Mouse (Mus musculus): ENCODE measurements around the gene Tgtp2. TPM values are rescaled to one million over a fixed set of nuclear protein-coding genes. Genes with fewer than 3 reads are reported as not detected.

Gene Tgtp2
- polyA plus RNA-seq, 1 experiment from 2014 or later = 0.06 TPM

- WGBS = 91% methylated on average over 5 of the region's 5 CpGs
Measured at GRCm38 (mm10) chr11:49088990-49089652, 25.1 kb upstream of the Tgtp2 start.

GRCm38 (mm10) chr11:49087830-49088616, 24.0 kb upstream of the Tgtp2 start:
- H3K36me3 ChIP-seq (ENCODE audit: control insufficient read depth, insufficient read depth, low read length) = no peaks in the 10 kb centered on the region
- no peak overlapping the region; the same call in 1 of the 2 replicates for H3K4me2 ChIP-seq (ENCODE audit: low read length)
- H3K27me3 ChIP-seq (replicated peaks; ENCODE audit: control insufficient read depth, insufficient read depth, low read length) = no peaks in the 10 kb centered on the region
- DNase-seq (ENCODE audit: low spot score) (no peak), ATAC-seq (no peak)
- no peak overlapping the region for H3K4me3 ChIP-seq (ENCODE audit: low read depth, low read length)
- H3K4me1 ChIP-seq (ENCODE audit: control insufficient read depth, insufficient read depth, low read length) = no peaks in the 10 kb centered on the region
- no peaks in the 10 kb centered on the region for H3K9me3 ChIP-seq (replicated peaks; ENCODE audit: control insufficient read depth, low read length)
- WGBS = 45% methylated on average over 22 of the region's 22 CpGs
- H3K9ac ChIP-seq (ENCODE audit: low read length) = no peak overlapping the region
- H3K27ac ChIP-seq (ENCODE audit: low read depth, low read length) = no peak overlapping the region

More at GRCm38 (mm10) chr11:49088990-49089652, 25.1 kb upstream of the Tgtp2 start:
- Histone ChIP-seq H3K9me3 (replicated peaks; ENCODE audit: control insufficient read depth, low read length) (no peaks in the 10 kb centered on the region), H3K4me2 (ENCODE audit: low read length) (no peak overlapping the region), H3K36me3 (ENCODE audit: control insufficient read depth, insufficient read depth, low read length) (no peaks in the 10 kb centered on the region), H3K27ac (ENCODE audit: low read depth, low read length) (no peak overlapping the region), H3K4me1 (ENCODE audit: control insufficient read depth, insufficient read depth, low read length) (no peaks in the 10 kb centered on the region), H3K27me3 (replicated peaks; ENCODE audit: control insufficient read depth, insufficient read depth, low read length) (no peaks in the 10 kb centered on the region), H3K9ac (ENCODE audit: low read length) (no peak overlapping the region), H3K4me3 (ENCODE audit: low read depth, low read length) (no peak overlapping the region)
- ATAC-seq (no peak), DNase-seq (ENCODE audit: low spot score) (no peak)

GRCm38 (mm10) chr11:49086858-49087361, 22.9 kb upstream of the Tgtp2 start:
- no peaks in the 10 kb centered on the region for H3K4me1 ChIP-seq (ENCODE audit: control insufficient read depth, insufficient read depth, low read length)
- no peak overlapping the region for H3K9ac ChIP-seq (ENCODE audit: low read length)
- H3K27me3 ChIP-seq (replicated peaks; ENCODE audit: control insufficient read depth, insufficient read depth, low read length) = no peaks in the 10 kb centered on the region
- H3K4me2 ChIP-seq (ENCODE audit: low read length) = no peak overlapping the region
- H3K4me3 ChIP-seq (ENCODE audit: low read depth, low read length) = no peak overlapping the region
- ATAC-seq = no peak
- no peak overlapping the region for H3K27ac ChIP-seq (ENCODE audit: low read depth, low read length)
- WGBS = 84% methylated on average over 6 of the region's 6 CpGs
- no peak for DNase-seq (ENCODE audit: low spot score)
- no peaks in the 10 kb centered on the region for H3K36me3 ChIP-seq (ENCODE audit: control insufficient read depth, insufficient read depth, low read length)
- H3K9me3 ChIP-seq (replicated peaks; ENCODE audit: control insufficient read depth, low read length) = no peaks in the 10 kb centered on the region

- no peak overlapping the region for H3K4me3 ChIP-seq (ENCODE audit: low read depth, low read length)
- H3K9ac ChIP-seq (ENCODE audit: low read length) = no peak overlapping the region
- H3K9me3 ChIP-seq (replicated peaks; ENCODE audit: control insufficient read depth, low read length) = no peaks in the 10 kb centered on the region
- DNase-seq (ENCODE audit: low spot score) (no peak), ATAC-seq (no peak)
- WGBS = 40% methylated on average over 3 of the region's 3 CpGs
- H3K36me3 ChIP-seq (ENCODE audit: control insufficient read depth, insufficient read depth, low read length) = no peaks in the 10 kb centered on the region
- H3K4me1 ChIP-seq (ENCODE audit: control insufficient read depth, insufficient read depth, low read length) = no peaks in the 10 kb centered on the region
- H3K4me2 ChIP-seq (ENCODE audit: low read length) = no peak overlapping the region
- no peaks in the 10 kb centered on the region for H3K27me3 ChIP-seq (replicated peaks; ENCODE audit: control insufficient read depth, insufficient read depth, low read length)
- no peak overlapping the region for H3K27ac ChIP-seq (ENCODE audit: low read depth, low read length)
Measured at GRCm38 (mm10) chr11:49084875-49085274, 20.9 kb upstream of the Tgtp2 start.

GRCm38 (mm10) chr11:49084385-49084784, 20.4 kb upstream of the Tgtp2 start:
- no peaks in the 10 kb centered on the region for H3K4me1 ChIP-seq (ENCODE audit: control insufficient read depth, insufficient read depth, low read length)
- H3K4me3 ChIP-seq (ENCODE audit: low read depth, low read length) = no peak overlapping the region
- H3K27me3 ChIP-seq (replicated peaks; ENCODE audit: control insufficient read depth, insufficient read depth, low read length) = no peaks in the 10 kb centered on the region
- ATAC-seq (no peak), DNase-seq (ENCODE audit: low spot score) (no peak)
- H3K9me3 ChIP-seq (replicated peaks; ENCODE audit: control insufficient read depth, low read length) = no peaks in the 10 kb centered on the region
- no peak overlapping the region for H3K27ac ChIP-seq (ENCODE audit: low read depth, low read length)
- no peaks in the 10 kb centered on the region for H3K36me3 ChIP-seq (ENCODE audit: control insufficient read depth, insufficient read depth, low read length)
- no peak overlapping the region for H3K9ac ChIP-seq (ENCODE audit: low read length)
- H3K4me2 ChIP-seq (ENCODE audit: low read length) = no peak overlapping the region
- 88% methylated on average over 1 of the region's 1 CpGs for WGBS

- no peak overlapping the region for H3K4me3 ChIP-seq (ENCODE audit: low read depth, low read length)
- no peak overlapping the region for H3K9ac ChIP-seq (ENCODE audit: low read length)
- H3K27me3 ChIP-seq (replicated peaks; ENCODE audit: control insufficient read depth, insufficient read depth, low read length) = no peaks in the 10 kb centered on the region
- H3K9me3 ChIP-seq (replicated peaks; ENCODE audit: control insufficient read depth, low read length) = no peaks in the 10 kb centered on the region
- ATAC-seq = no peak
- no peaks in the 10 kb centered on the region for H3K4me1 ChIP-seq (ENCODE audit: control insufficient read depth, insufficient read depth, low read length)
- no peak for DNase-seq (ENCODE audit: low spot score)
- no peak overlapping the region for H3K4me2 ChIP-seq (ENCODE audit: low read length)
- H3K36me3 ChIP-seq (ENCODE audit: control insufficient read depth, insufficient read depth, low read length) = no peaks in the 10 kb centered on the region
- WGBS = 80% methylated on average over 3 of the region's 3 CpGs
- no peak overlapping the region for H3K27ac ChIP-seq (ENCODE audit: low read depth, low read length)
Measured at GRCm38 (mm10) chr11:49083808-49084207, 19.8 kb upstream of the Tgtp2 start.

GRCm38 (mm10) chr11:49083146-49083545, 19.1 kb upstream of the Tgtp2 start:
- no peak for ATAC-seq
- no peak overlapping the region for H3K4me2 ChIP-seq (ENCODE audit: low read length)
- H3K9ac ChIP-seq (ENCODE audit: low read length) = no peak overlapping the region
- H3K36me3 ChIP-seq (ENCODE audit: control insufficient read depth, insufficient read depth, low read length) = no peaks in the 10 kb centered on the region
- no peak overlapping the region for H3K27ac ChIP-seq (ENCODE audit: low read depth, low read length)
- no peaks in the 10 kb centered on the region for H3K4me1 ChIP-seq (ENCODE audit: control insufficient read depth, insufficient read depth, low read length)
- H3K4me3 ChIP-seq (ENCODE audit: low read depth, low read length) = no peak overlapping the region
- no peak for DNase-seq (ENCODE audit: low spot score)
- H3K9me3 ChIP-seq (replicated peaks; ENCODE audit: control insufficient read depth, low read length) = no peaks in the 10 kb centered on the region
- 100% methylated on average over 1 of the region's 1 CpGs for WGBS
- no peaks in the 10 kb centered on the region for H3K27me3 ChIP-seq (replicated peaks; ENCODE audit: control insufficient read depth, insufficient read depth, low read length)

- 76% methylated on average over 3 of the region's 3 CpGs for WGBS
- Histone ChIP-seq H3K27ac (ENCODE audit: low read depth, low read length) (no peak overlapping the region), H3K4me2 (ENCODE audit: low read length) (no peak overlapping the region), H3K36me3 (ENCODE audit: control insufficient read depth, insufficient read depth, low read length) (no peaks in the 10 kb centered on the region), H3K9ac (ENCODE audit: low read length) (no peak overlapping the region), H3K4me1 (ENCODE audit: control insufficient read depth, insufficient read depth, low read length) (no peaks in the 10 kb centered on the region), H3K9me3 (replicated peaks; ENCODE audit: control insufficient read depth, low read length) (no peaks in the 10 kb centered on the region), H3K27me3 (replicated peaks; ENCODE audit: control insufficient read depth, insufficient read depth, low read length) (no peaks in the 10 kb centered on the region), H3K4me3 (ENCODE audit: low read depth, low read length) (no peak overlapping the region)
- ATAC-seq = no peak
- DNase-seq (ENCODE audit: low spot score) = no peak
Measured at GRCm38 (mm10) chr11:49081886-49082285, 17.9 kb upstream of the Tgtp2 start.

GRCm38 (mm10) chr11:49081356-49081755, 17.4 kb upstream of the Tgtp2 start:
- Histone ChIP-seq H3K9me3 (replicated peaks; ENCODE audit: control insufficient read depth, low read length) (no peaks in the 10 kb centered on the region), H3K4me2 (ENCODE audit: low read length) (no peak overlapping the region), H3K4me3 (ENCODE audit: low read depth, low read length) (no peak overlapping the region), H3K27ac (ENCODE audit: low read depth, low read length) (no peak overlapping the region), H3K9ac (ENCODE audit: low read length) (no peak overlapping the region), H3K4me1 (ENCODE audit: control insufficient read depth, insufficient read depth, low read length) (no peaks in the 10 kb centered on the region), H3K36me3 (ENCODE audit: control insufficient read depth, insufficient read depth, low read length) (no peaks in the 10 kb centered on the region), H3K27me3 (replicated peaks; ENCODE audit: control insufficient read depth, insufficient read depth, low read length) (no peaks in the 10 kb centered on the region)
- 84% methylated on average over 4 of the region's 4 CpGs for WGBS
- DNase-seq (ENCODE audit: low spot score) (no peak), ATAC-seq (no peak)

Measured in forebrain, embryonic 14.5 days (tissue).